Mouse (Mus musculus) thymus, postnatal 0 days (tissue): ENCODE measurements around the gene Fkbp10. TPM values are rescaled to one million over a fixed set of nuclear protein-coding genes. Genes with fewer than 3 reads are reported as not detected.
A peak's percentile ranks its signal among the peaks of the same experiment; 100 is the strongest.

Experiments
- DNase-seq: peaks from one replicate; pipeline ENCODE4 v3.0.0-alpha.2; 2015; ENCODE audit warnings: low spot score
- microRNA-seq: library from miRNA; unstranded; fragments of <30 nt; microRNA quantifications from one replicate; pipeline ENCODE4, GENCODE M21; 2016; ENCODE audit warnings: borderline number of aligned reads
- polyA plus RNA-seq: library from polyadenylated mRNA; unstranded; fragments of >200 nt; fragmentation: Nextera tagmentation; extraction: Ambion mirVana; gene quantifications from 2 replicates; pipeline ENCODE4 v1.2.1, GENCODE M21; 2015

Fkbp10 gene
- polyA plus RNA-seq, 1 experiment from 2014 or later: 12.2 TPM

DNA sequence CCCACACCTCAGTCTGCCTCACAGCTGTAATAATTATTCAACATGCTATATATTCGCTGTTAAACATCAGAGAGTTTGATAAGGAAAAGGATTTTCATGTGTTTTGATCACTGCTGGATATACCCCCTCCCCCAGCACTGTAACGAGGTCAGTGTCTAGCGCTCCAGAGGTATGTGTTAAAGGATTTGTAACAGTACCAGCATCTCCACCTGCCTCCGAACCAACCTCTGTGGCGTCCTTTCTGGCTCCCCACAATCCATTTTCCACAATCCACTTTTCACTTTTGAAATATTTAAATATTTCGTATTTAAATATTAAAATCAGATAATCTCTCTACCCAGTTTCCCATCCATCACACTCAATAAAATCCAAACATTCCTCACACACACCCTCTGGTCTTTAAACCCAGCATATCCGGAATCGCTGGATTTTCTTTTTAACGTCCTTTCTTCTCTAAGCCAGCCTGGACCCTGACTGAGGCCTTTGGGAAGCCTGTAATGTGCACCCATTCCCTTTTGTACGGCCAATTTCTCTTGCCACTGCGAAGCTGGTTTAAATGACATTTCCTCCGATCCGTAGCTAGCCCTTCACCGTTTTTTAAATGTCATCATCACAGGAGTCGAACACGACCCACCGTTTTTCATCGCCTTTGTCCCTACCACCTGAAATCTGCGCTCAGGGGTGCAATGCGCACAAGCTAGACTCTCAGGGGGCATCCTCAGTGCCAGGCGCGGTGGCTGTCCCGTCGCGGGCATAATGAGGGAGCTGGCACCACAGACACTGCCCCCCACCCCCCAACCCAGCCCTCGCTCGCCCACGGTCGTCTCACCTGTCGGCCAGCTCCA, 56.1 kb downstream of the Fkbp10 start:
- DNase-seq: no peak

DNA sequence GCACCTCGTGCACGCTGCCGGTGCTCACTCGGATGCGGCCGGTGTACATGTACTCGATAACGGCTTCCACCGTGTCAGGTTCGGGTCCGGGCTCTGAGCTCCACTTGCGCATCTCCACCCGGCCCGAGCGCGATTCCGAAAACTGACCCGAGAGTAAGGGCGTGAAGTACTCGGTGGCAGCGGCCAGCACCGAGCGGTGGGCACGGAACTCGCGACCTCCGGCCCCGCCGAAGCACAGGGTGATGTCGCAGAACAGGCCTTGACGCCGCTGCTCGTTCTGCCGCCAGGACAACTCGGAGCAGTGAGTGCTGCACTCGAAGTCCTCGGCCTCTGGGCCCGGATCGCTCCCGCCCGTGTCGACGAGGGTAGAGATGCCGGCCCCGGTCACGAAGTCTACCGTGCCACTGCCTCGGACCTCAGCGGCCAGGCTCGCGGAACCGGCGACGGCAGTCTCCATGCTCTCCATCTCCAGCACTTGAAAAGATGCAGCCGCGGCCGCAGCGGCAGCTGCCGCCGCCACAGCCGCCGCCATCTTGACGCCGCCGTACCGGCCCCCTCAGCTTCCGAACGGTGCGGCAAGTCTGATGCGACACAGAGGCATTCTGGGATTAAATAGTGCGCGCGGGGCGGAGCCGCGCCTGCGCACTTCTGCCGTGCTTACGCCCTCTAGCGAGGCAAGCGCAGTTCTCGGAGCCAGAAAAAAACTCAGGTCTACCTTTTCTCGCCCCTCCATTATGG, 56.9 kb downstream of the Fkbp10 start, which contains the start of gene Klhl11:
Klhl11 (minus strand) TSS at position 545 of the 738 bp plus-strand sequence.
- peak; percentile 96 for DNase-seq

DNA sequence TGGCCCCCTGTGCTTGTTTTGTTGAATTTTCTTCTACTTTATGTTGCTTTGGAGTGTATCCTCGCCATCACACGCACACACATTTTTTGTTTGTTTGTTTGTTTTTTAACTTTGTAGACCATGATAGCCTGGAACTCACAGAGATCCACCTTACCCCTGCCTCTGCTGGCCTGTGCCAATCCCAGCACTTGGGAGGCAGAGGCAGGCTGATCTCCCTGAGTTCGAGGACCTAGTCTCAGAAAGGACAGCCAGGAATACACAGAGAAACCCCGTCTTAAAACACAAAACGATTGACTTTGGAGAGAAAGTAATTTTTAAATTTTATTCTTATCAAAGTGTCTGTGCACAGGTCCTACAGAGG, 57.4 kb downstream of the Fkbp10 start:
- DNase-seq: no peak

Small RNAs within 50 kb of the gene (microRNA-seq; reads per million reads assigned to microRNA genes)
- not detected for gene Gm27374

Other genes with a start within 250 kb of the Fkbp10 start
- gene Krt9, start 222.5 kb upstream of the Fkbp10 start, polyA plus RNA-seq: 0.08 and 0.10 TPM in 2 replicates
- gene Krt14, start 208.1 kb upstream of the Fkbp10 start, polyA plus RNA-seq: 40.8 and 47.9 TPM in 2 replicates
- 2.5 and 2.7 TPM in 2 replicates for gene Krt16, start 166.8 kb upstream of the Fkbp10 start, polyA plus RNA-seq
- gene Krt17, start 154.7 kb upstream of the Fkbp10 start, polyA plus RNA-seq: 436 and 450 TPM in 2 replicates
- 0.35 and 0.46 TPM in 2 replicates for gene Krt42, start 145.8 kb upstream of the Fkbp10 start, polyA plus RNA-seq
- 2,060 and 2,248 TPM in 2 replicates for gene Eif1, start 95.8 kb upstream of the Fkbp10 start, polyA plus RNA-seq
- 1.9 and 2.1 TPM in 2 replicates for gene Gast, start 81.3 kb upstream of the Fkbp10 start, polyA plus RNA-seq
- 1.7 and 2.0 TPM in 2 replicates for gene Hap1, start 59.6 kb upstream of the Fkbp10 start, polyA plus RNA-seq
- gene Jup, start 17.9 kb upstream of the Fkbp10 start, polyA plus RNA-seq: 94.2 and 95.3 TPM in 2 replicates
- gene P3h4, start 861 bp upstream of the Fkbp10 start, polyA plus RNA-seq: 14.8 and 15.3 TPM in 2 replicates
- 147 TPM in 2 replicates for gene Nt5c3b, start 26.1 kb downstream of the Fkbp10 start, polyA plus RNA-seq
- gene Klhl10, start 26.2 kb downstream of the Fkbp10 start, polyA plus RNA-seq: 0.39 and 0.55 TPM in 2 replicates
- 5.3 and 5.4 TPM in 2 replicates for gene Klhl11, start 57.0 kb downstream of the Fkbp10 start, polyA plus RNA-seq
- 99.2 and 109 TPM in 2 replicates for gene Acly, start 112.3 kb downstream of the Fkbp10 start, polyA plus RNA-seq
- gene Ttc25, start 129.9 kb downstream of the Fkbp10 start, polyA plus RNA-seq: 0.56 and 0.57 TPM in 2 replicates
- gene Cnp, start 159.2 kb downstream of the Fkbp10 start, polyA plus RNA-seq: 167 and 169 TPM in 2 replicates
- 39.7 and 41.2 TPM in 2 replicates for gene Nkiras2, start 203.5 kb downstream of the Fkbp10 start, polyA plus RNA-seq
- 191 and 202 TPM in 2 replicates for gene Dnajc7, start 204.5 kb downstream of the Fkbp10 start, polyA plus RNA-seq